Mouse (Mus musculus): ENCODE results near the gene Pi4kb. TPM values are rescaled to one million over a fixed set of nuclear protein-coding genes. Genes with fewer than 3 reads are reported as not detected.
"Not testable (repeated sequence)": the region's sequence is repeated elsewhere in the genome, so short reads cannot be mapped to it uniquely, and the experiment has no call there.

Pi4kb gene
- polyA plus RNA-seq, 1 experiment: 30.2 TPM

- Histone ChIP-seq H3K27me3 (ENCODE audit: control insufficient read depth, insufficient read depth, low read length) (no peaks in the 10 kb centered on the region), H3K4me1 (ENCODE audit: control insufficient read depth, insufficient read depth, insufficient read length) (no peaks in the 10 kb centered on the region), H3K27ac (ENCODE audit: insufficient read depth, low read length) (peak within 1 kb of the TSS; percentile 75), H3K36me3 (ENCODE audit: control insufficient read depth, insufficient read depth, low read length) (no peaks in the 10 kb centered on the region), H3K4me3 (ENCODE audit: extremely low read depth, insufficient read depth, insufficient read length) (peak within 1 kb of the TSS; percentile 55)
- 6% methylated on average over 16 of the region's 16 CpGs for WGBS
- DNase-seq (ENCODE audit: low read depth in 1 of 2, low spot score in 2 of 2): peak in 1 of 2 experiments; percentile 29
- TF ChIP-seq CTCF (IDR thresholded peaks at IDR 0.05; ENCODE audit: extremely low read depth, insufficient read depth, insufficient read length, insufficient replicate concordance) (no peak), POLR2A (IDR thresholded peaks at IDR 0.05; ENCODE audit: low read depth, low read length) (peak; percentile 9; the same call in 1 of the 2 replicates)
These were observed 41.5 kb upstream of the Pi4kb start, which contains the start of gene Selenbp1 for GRCm38 (mm10) chr3:94932809-94933564. Selenbp1 (plus strand) TSS chr3:94933056.

- H3K27ac ChIP-seq (ENCODE audit: insufficient read depth, low read length); H3K4me3 ChIP-seq (ENCODE audit: extremely low read depth, insufficient read depth, insufficient read length); H3K36me3 ChIP-seq (ENCODE audit: control insufficient read depth, insufficient read depth, low read length); DNase-seq (ENCODE audit: low read depth in 1 of 2, low spot score in 2 of 2); H3K27me3 ChIP-seq (ENCODE audit: control insufficient read depth, insufficient read depth, low read length); H3K4me1 ChIP-seq (ENCODE audit: control insufficient read depth, insufficient read depth, insufficient read length): not testable (repeated sequence)
- WGBS: no CpG with 5 or more reads among the region's 2 CpGs
These were observed 40.9 kb upstream of the Pi4kb start for GRCm38 (mm10) chr3:94933604-94934003.

DNA sequence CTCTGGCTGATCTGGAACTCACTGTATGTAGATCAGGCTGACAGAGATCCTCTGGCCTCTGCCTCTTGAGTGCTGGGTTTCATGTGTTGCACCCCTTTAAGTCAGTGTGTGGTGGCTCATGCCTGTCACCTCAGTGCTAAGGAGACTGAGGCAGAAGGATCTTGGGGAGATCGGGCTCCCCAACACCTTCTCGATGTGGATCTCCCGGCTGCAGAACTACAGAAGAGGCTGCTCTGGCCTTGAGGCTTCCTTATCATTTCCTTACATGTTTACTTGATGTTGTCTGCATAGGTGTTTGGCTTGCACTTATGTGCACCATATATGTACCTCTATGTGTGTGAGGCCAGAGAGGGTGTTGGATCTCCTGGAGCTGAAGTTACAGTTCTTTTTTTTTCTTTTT, 40.0 kb upstream of the Pi4kb start:
- not testable (repeated sequence) for H3K4me1 ChIP-seq (ENCODE audit: control insufficient read depth, insufficient read depth, insufficient read length); H3K27ac ChIP-seq (ENCODE audit: insufficient read depth, low read length); H3K27me3 ChIP-seq (ENCODE audit: control insufficient read depth, insufficient read depth, low read length); H3K36me3 ChIP-seq (ENCODE audit: control insufficient read depth, insufficient read depth, low read length); DNase-seq (ENCODE audit: low read depth in 1 of 2, low spot score in 2 of 2); H3K4me3 ChIP-seq (ENCODE audit: extremely low read depth, insufficient read depth, insufficient read length)
- 80% methylated on average over 3 of the region's 3 CpGs for WGBS

DNA sequence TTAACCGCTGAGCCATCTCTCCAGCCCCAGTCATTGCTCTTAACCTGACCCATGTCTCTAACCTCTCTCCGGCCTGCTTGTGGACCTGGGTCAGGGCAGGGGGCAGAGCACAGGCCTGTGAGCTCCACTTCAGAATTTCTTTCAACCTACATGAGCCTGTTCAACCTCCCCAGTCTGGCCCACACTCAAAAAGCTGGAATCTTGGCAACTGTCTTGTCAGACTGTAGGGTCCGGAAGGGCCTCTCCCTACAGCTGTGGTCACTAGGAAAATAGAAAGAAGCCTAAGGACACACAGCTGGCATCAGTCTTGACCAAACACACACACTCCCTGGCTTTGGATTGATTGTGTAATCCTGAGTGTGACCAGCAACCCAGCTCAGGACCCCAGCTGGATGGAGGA, 39.2 kb upstream of the Pi4kb start:
- H3K27me3 ChIP-seq (ENCODE audit: control insufficient read depth, insufficient read depth, low read length): not testable (repeated sequence)

DNA sequence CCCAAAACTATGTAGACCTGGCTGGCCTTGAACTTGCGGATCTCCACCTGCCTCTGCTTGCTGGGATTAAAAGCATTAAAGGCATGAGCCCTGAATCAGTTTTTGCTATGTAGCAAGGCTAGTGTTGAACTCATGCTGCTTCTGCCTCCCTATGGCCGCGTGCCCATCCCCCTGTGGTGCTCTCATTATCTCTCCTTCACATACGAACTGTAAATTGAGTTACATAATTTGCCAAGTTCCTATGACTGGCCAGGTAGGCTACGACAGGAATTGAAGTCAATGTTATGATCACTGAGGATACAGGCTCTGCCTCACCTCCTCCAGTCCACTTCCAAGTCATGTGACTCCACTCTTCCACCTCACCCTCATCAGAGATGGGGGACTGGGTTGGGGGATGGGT, 38.4 kb upstream of the Pi4kb start:
- H3K4me1 ChIP-seq (ENCODE audit: control insufficient read depth, insufficient read depth, insufficient read length); H3K36me3 ChIP-seq (ENCODE audit: control insufficient read depth, insufficient read depth, low read length); H3K27ac ChIP-seq (ENCODE audit: insufficient read depth, low read length); H3K27me3 ChIP-seq (ENCODE audit: control insufficient read depth, insufficient read depth, low read length); DNase-seq (ENCODE audit: low read depth in 1 of 2, low spot score in 2 of 2); H3K4me3 ChIP-seq (ENCODE audit: extremely low read depth, insufficient read depth, insufficient read length): not testable (repeated sequence)
- WGBS: 85% methylated on average over 5 of the region's 5 CpGs

More for the DNA sequence above, 39.2 kb upstream of the Pi4kb start:
- WGBS: 96% methylated on average over 3 of the region's 3 CpGs
- not testable (repeated sequence) for H3K36me3 ChIP-seq (ENCODE audit: control insufficient read depth, insufficient read depth, low read length); DNase-seq (ENCODE audit: low read depth in 1 of 2, low spot score in 2 of 2); H3K4me1 ChIP-seq (ENCODE audit: control insufficient read depth, insufficient read depth, insufficient read length); H3K27ac ChIP-seq (ENCODE audit: insufficient read depth, low read length); H3K4me3 ChIP-seq (ENCODE audit: extremely low read depth, insufficient read depth, insufficient read length)

- H3K27ac ChIP-seq (ENCODE audit: insufficient read depth, low read length); H3K4me1 ChIP-seq (ENCODE audit: control insufficient read depth, insufficient read depth, insufficient read length); H3K27me3 ChIP-seq (ENCODE audit: control insufficient read depth, insufficient read depth, low read length); DNase-seq (ENCODE audit: low read depth in 1 of 2, low spot score in 2 of 2); H3K36me3 ChIP-seq (ENCODE audit: control insufficient read depth, insufficient read depth, low read length); H3K4me3 ChIP-seq (ENCODE audit: extremely low read depth, insufficient read depth, insufficient read length): not testable (repeated sequence)
- 97% methylated on average over 7 of the region's 7 CpGs for WGBS
These were observed 37.3 kb upstream of the Pi4kb start for GRCm38 (mm10) chr3:94937194-94937593.

- H3K4me1 ChIP-seq (ENCODE audit: control insufficient read depth, insufficient read depth, insufficient read length); DNase-seq (ENCODE audit: low read depth in 1 of 2, low spot score in 2 of 2); H3K36me3 ChIP-seq (ENCODE audit: control insufficient read depth, insufficient read depth, low read length); H3K4me3 ChIP-seq (ENCODE audit: extremely low read depth, insufficient read depth, insufficient read length); H3K27me3 ChIP-seq (ENCODE audit: control insufficient read depth, insufficient read depth, low read length); H3K27ac ChIP-seq (ENCODE audit: insufficient read depth, low read length): not testable (repeated sequence)
- 90% methylated on average over 9 of the region's 9 CpGs for WGBS
These were observed 34.5 kb upstream of the Pi4kb start for GRCm38 (mm10) chr3:94940033-94940432.

GRCm38 (mm10) chr3:94942211-94942967, 32.1 kb upstream of the Pi4kb start:
- 75% methylated on average over 9 of the region's 9 CpGs for WGBS
- H3K27me3 ChIP-seq (ENCODE audit: control insufficient read depth, insufficient read depth, low read length); H3K36me3 ChIP-seq (ENCODE audit: control insufficient read depth, insufficient read depth, low read length); DNase-seq (ENCODE audit: low read depth in 1 of 2, low spot score in 2 of 2); H3K27ac ChIP-seq (ENCODE audit: insufficient read depth, low read length); H3K4me3 ChIP-seq (ENCODE audit: extremely low read depth, insufficient read depth, insufficient read length); H3K4me1 ChIP-seq (ENCODE audit: control insufficient read depth, insufficient read depth, insufficient read length): not testable (repeated sequence)

Measured in spleen, adult 2 months (tissue).